Mouse (Mus musculus): ENCODE measurements at regions not wholly inside any gene's neighbourhood (a gene's known extent, or its start where the extent isn't known, plus 50 kb on each side); places are given as distances from the start of the nearest gene placed in this dataset.

- no peak for TF ChIP-seq CTCF (IDR thresholded peaks at IDR 0.05; ENCODE audit: low read depth)
- TF ChIP-seq EP300 (IDR thresholded peaks at IDR 0.05; ENCODE audit: low read depth) = peak; percentile 94
Observed at GRCm38 (mm10) chr11:64801351-64801750, 177.5 kb upstream of the Elac2 start.

Measured in liver, postnatal 0 days (tissue).